Mouse (Mus musculus) forebrain, embryonic 15.5 days (tissue): ENCODE measurements around the gene Atp6ap1l. TPM values are rescaled to one million over a fixed set of nuclear protein-coding genes. Genes with fewer than 3 reads are reported as not detected.

Experiments
- polyA plus RNA-seq: library from polyadenylated mRNA; unstranded; fragments of >200 nt; fragmentation: Nextera tagmentation; extraction: Ambion mirVana; gene quantifications from 2 replicates; pipeline ENCODE4 v1.2.1, GENCODE M21; 2015

Gene Atp6ap1l
- polyA plus RNA-seq, 1 experiment from 2014 or later: 5.5 TPM

Other genes starting within 250 kb of the Atp6ap1l start
- gene Rps23, start 17.6 kb upstream of the Atp6ap1l start, polyA plus RNA-seq: 134 and 152 TPM in 2 replicates